Comparison of ENCODE assay signal across 8 mouse cellular contexts in the genomic region with DNA sequence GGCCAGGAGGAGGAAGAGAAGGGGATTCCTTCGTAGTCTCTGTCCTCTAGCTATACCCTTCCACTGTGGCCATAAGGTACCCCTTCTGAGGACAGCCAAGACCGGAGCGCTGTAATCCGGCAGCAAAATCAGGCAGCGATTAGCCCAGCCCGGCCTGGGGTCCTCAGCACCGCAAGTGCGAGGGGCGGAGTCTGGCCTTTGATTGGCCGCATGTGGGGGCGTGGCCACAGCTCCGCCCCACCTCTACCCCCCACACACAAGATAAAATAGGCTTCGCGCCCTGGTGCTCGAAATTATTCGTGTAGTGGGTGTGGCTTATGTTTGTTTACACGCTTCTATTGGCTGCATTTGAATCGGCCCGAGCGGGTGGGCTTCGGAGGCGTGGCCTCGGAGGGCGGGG. TPM values are rescaled to one million over a fixed set of nuclear protein-coding genes. Genes with fewer than 3 reads are reported as not detected.
DNase-seq lines count a peak whose midpoint lies in the region; ATAC-seq and TF ChIP-seq lines count a peak whose summit lies in the region.

No protein-coding gene starts in this region.

- peak; percentile 76 for ATAC-seq in erythroblast, adult 5-6 weeks (replicated peaks; ENCODE audit: low FRiP score, poor library complexity, severe bottlenecking)
- ATAC-seq in heart, embryonic 11.5 days (replicated peaks; ENCODE audit: insufficient number of reproducible peaks, low FRiP score, low TSS enrichment) = peak; percentile 82
- peak; percentile 90 for ATAC-seq in kidney, embryonic 15.5 days (replicated peaks; ENCODE audit: low FRiP score)

- H3K4me2 ChIP-seq in heart, embryonic 11.5 days = peak overlapping the region; percentile 79
- peak overlapping the region; percentile 88 for H3K4me2 ChIP-seq in kidney, embryonic 15.5 days

- peaks cover 9% of the 10 kb centered on the region; the same call in 1 of the 2 replicates for H3K4me1 ChIP-seq in heart, embryonic 11.5 days (ENCODE audit: control insufficient read depth, insufficient read depth, low read length)
- peaks cover 32% of the 10 kb centered on the region for H3K4me1 ChIP-seq in kidney, embryonic 15.5 days

- TF ChIP-seq POLR2A in brain, embryonic 14.5 days (IDR thresholded peaks at IDR 0.05; ENCODE audit: borderline replicate concordance, extremely low read depth, insufficient read depth, insufficient read length, poor library complexity, severe bottlenecking) = peak; percentile 33; the same call in 1 of the 2 replicates

- no peaks in the 10 kb centered on the region for H3K27me3 ChIP-seq in heart, embryonic 11.5 days (ENCODE audit: control insufficient read depth, insufficient read depth, low read length)
- no peaks in the 10 kb centered on the region for H3K27me3 ChIP-seq in kidney, embryonic 15.5 days

- under 1% methylated on average over 24 of the region's 24 CpGs for WGBS in heart, embryonic 11.5 days (ENCODE audit: insufficient replicate concordance)
- whole genome bisulfite sequencing in kidney, embryonic 15.5 days = under 1% methylated on average over 24 of the region's 24 CpGs

- no peaks in the 10 kb centered on the region for H3K36me3 ChIP-seq in heart, embryonic 11.5 days (ENCODE audit: control insufficient read depth, insufficient read depth, low read length)
- no peaks in the 10 kb centered on the region for H3K36me3 ChIP-seq in kidney, embryonic 15.5 days

- no peaks in the 10 kb centered on the region for H3K9me3 ChIP-seq in heart, embryonic 11.5 days (replicated peaks; ENCODE audit: control insufficient read depth, low read length)
- no peaks in the 10 kb centered on the region for H3K9me3 ChIP-seq in kidney, embryonic 15.5 days (replicated peaks)

- H3K27ac ChIP-seq in heart, embryonic 11.5 days (ENCODE audit: low read depth, low read length) = peak overlapping the region; percentile 79
- peak overlapping the region; percentile 95 for H3K27ac ChIP-seq in kidney, embryonic 15.5 days

- H3K4me3 ChIP-seq in heart, embryonic 11.5 days (ENCODE audit: low read depth, low read length) = peak overlapping the region; percentile 60
- peak overlapping the region; percentile 64 for H3K4me3 ChIP-seq in kidney, embryonic 15.5 days (replicated peaks)

- peak overlapping the region; percentile 79 for H3K9ac ChIP-seq in heart, embryonic 11.5 days (ENCODE audit: low read depth, low read length)
- peak overlapping the region; percentile 66 for H3K9ac ChIP-seq in kidney, embryonic 15.5 days

- TF ChIP-seq CTCF in brain, embryonic 14.5 days (IDR thresholded peaks at IDR 0.05; ENCODE audit: borderline replicate concordance, extremely low read depth, insufficient read depth, insufficient read length) = no peak

- DNase-seq in CD4-positive helper T cell, adult 2 months (ENCODE audit: low read depth, low spot score) = peak; percentile 97
- DNase-seq in brain, embryonic 14.5 days (ENCODE audit: low read depth) = peak; percentile 99
- DNase-seq in liver = peak; percentile 96
- DNase-seq in monocyte, adult 2 months (ENCODE audit: low read depth in 1 of 2, low spot score in 2 of 2) = peak; percentile 85 to 89
- DNase-seq in spleen, postnatal 14 days (ENCODE audit: low spot score in 2 of 2) = peak; percentile 92 to 94

RNA-seq across cellular contexts. Expression of a gene that starts 5.0 kb away (rescaled TPM):
- 12.8 and 28.5 TPM in 2 replicates for polyA plus RNA-seq in brain, embryonic 14.5 days (2012; rRNA removed)
- 6.5 and 20.9 TPM in 2 replicates for total RNA-seq in erythroblast, adult 5-6 weeks (2015; ENCODE audit: low replicate concordance)
- 0.14 and 2.2 TPM in 2 replicates for total RNA-seq in erythroblast, adult 5-6 weeks (2017; ENCODE audit: low replicate concordance)
- 4.9 and 5.7 TPM in 2 replicates for polyA plus RNA-seq in heart, embryonic 11.5 days (2014; fragmentation: Nextera tagmentation; extraction: Ambion mirVana)
- 7.5 and 8.1 TPM in 2 replicates for polyA plus RNA-seq in kidney, embryonic 15.5 days (2015; fragmentation: Nextera tagmentation; extraction: Ambion mirVana)

RNA-seq across cellular contexts. Expression of a gene that starts 8.9 kb away (rescaled TPM):
- 0.09 and 0.18 TPM in 2 replicates for polyA plus RNA-seq in brain, embryonic 14.5 days (2012; rRNA removed)
- not detected in 2 replicates for total RNA-seq in erythroblast, adult 5-6 weeks (2015; ENCODE audit: low replicate concordance)
- 0.28 TPM in 1 of 2 replicates, not detected in the other for total RNA-seq in erythroblast, adult 5-6 weeks (2017; ENCODE audit: low replicate concordance)
- polyA plus RNA-seq in heart, embryonic 11.5 days (2014; fragmentation: Nextera tagmentation; extraction: Ambion mirVana) = not detected in 2 replicates
- polyA plus RNA-seq in kidney, embryonic 15.5 days (2015; fragmentation: Nextera tagmentation; extraction: Ambion mirVana) = 0.13 TPM in 1 of 2 replicates, not detected in the other

RNA-seq across cellular contexts. Expression of a gene that starts 45.6 kb away (rescaled TPM):
- polyA plus RNA-seq in brain, embryonic 14.5 days (2012; rRNA removed) = 192 and 199 TPM in 2 replicates
- 106 and 149 TPM in 2 replicates for total RNA-seq in erythroblast, adult 5-6 weeks (2015; ENCODE audit: low replicate concordance)
- total RNA-seq in erythroblast, adult 5-6 weeks (2017; ENCODE audit: low replicate concordance) = 82.2 and 96.3 TPM in 2 replicates
- 158 and 168 TPM in 2 replicates for polyA plus RNA-seq in heart, embryonic 11.5 days (2014; fragmentation: Nextera tagmentation; extraction: Ambion mirVana)
- polyA plus RNA-seq in kidney, embryonic 15.5 days (2015; fragmentation: Nextera tagmentation; extraction: Ambion mirVana) = 178 and 203 TPM in 2 replicates

Comparison
In these comparisons a context has a peak if more than half of its experiments do, and no peak if none do; other contexts are left out.
1. Peak in every context shown above with its lines: DNase-seq, ATAC-seq, H3K4me3 ChIP-seq and H3K27ac ChIP-seq.